Mouse (Mus musculus) liver, postnatal 0 days (tissue): ENCODE data around the gene Gm11937.

Source experiments
- CTCF ChIP-seq: sonication (generic); IDR thresholded peaks from 2 replicates; pipeline ENCODE4 v1.5.1; 2016; ENCODE audit warnings: antibody characterized with exemption, low read depth
- EP300 ChIP-seq: IDR thresholded peaks from 2 replicates; pipeline ENCODE4 v1.6.1; 2016; ENCODE audit warnings: antibody characterized with exemption, low read depth, mild to moderate bottlenecking

DNA sequence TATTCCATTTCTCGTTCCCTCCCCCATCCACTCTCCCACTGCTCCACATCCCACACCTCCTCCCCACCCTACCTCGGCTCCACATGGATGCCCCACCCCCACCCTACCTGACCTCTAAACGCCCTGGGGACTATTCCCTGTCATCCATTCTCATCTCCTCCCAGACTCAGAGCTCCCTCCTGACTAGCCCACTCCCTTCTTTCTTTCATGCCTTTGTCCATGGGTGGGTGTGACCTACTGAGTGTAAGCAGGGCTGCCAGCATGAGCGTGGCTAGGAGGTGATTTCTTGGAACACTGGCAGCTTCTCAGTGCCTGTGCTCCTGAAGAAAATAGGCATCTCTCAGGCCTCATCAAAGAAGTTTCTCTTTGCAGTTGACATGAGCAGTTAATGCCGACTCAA, 47.1 kb upstream of the Gm11937 start:
- TF ChIP-seq CTCF: no peak
- TF ChIP-seq EP300: no peak
